Mouse (Mus musculus) monocyte, adult 2 months (primary cell): ENCODE measurements around the gene Dlg4.
"Not testable (repeated sequence)": the region's sequence is repeated elsewhere in the genome, so short reads cannot be mapped to it uniquely, and the experiment has no call there.

ENCODE experiments used
- DNase-seq, 2 experiments: peaks; one replicate each; pipeline ENCODE4 v3.0.0; 2022; ENCODE audit warnings: low spot score in 2 of 2, low read depth in 1 of 2

Gene Dlg4

GRCm38 (mm10) chr11:69996161-69997061, 20.3 kb upstream of the Dlg4 start:
- peak in 1 of 2 experiments; percentile 25 for DNase-seq

GRCm38 (mm10) chr11:69997070-69997509, 19.7 kb upstream of the Dlg4 start:
- peak in 1 of 2 experiments; percentile 69 for DNase-seq

GRCm38 (mm10) chr11:69998567-69999491, 17.9 kb upstream of the Dlg4 start:
- no peak for DNase-seq

- DNase-seq = no peak
Observed at GRCm38 (mm10) chr11:69999666-70000065, 17.1 kb upstream of the Dlg4 start.

- DNase-seq = peak; percentile 72 to 80
Observed at GRCm38 (mm10) chr11:70000396-70000898, 16.3 kb upstream of the Dlg4 start, which contains the start of gene Dvl2. Dvl2 (plus strand) TSS chr11:70000595.

GRCm38 (mm10) chr11:70001159-70001558, 15.6 kb upstream of the Dlg4 start:
- no peak for DNase-seq

- peak in 1 of 2 experiments; percentile 43 for DNase-seq
Observed at GRCm38 (mm10) chr11:70001865-70002264, 14.9 kb upstream of the Dlg4 start.

GRCm38 (mm10) chr11:70002471-70002870, 14.3 kb upstream of the Dlg4 start:
- DNase-seq = no peak

- DNase-seq = no peak
Observed at GRCm38 (mm10) chr11:70005521-70005920, 11.2 kb upstream of the Dlg4 start.

GRCm38 (mm10) chr11:70010033-70010432, 6.7 kb upstream of the Dlg4 start:
- DNase-seq = no peak

GRCm38 (mm10) chr11:70010548-70010947, 6.2 kb upstream of the Dlg4 start:
- no peak for DNase-seq

- no peak for DNase-seq
Observed at GRCm38 (mm10) chr11:70010961-70011360, 5.8 kb upstream of the Dlg4 start.

- no peak for DNase-seq
Observed at GRCm38 (mm10) chr11:70012931-70013330, 3.8 kb upstream of the Dlg4 start.

GRCm38 (mm10) chr11:70013408-70013807, 3.3 kb upstream of the Dlg4 start:
- no peak for DNase-seq

GRCm38 (mm10) chr11:70014051-70014450, 2.7 kb upstream of the Dlg4 start:
- no peak for DNase-seq

GRCm38 (mm10) chr11:70014880-70015558, 1.7 kb upstream of the Dlg4 start, which contains the start of gene Acadvl:
Acadvl (minus strand) TSS chr11:70015411.
- peak; percentile 52 to 65 for DNase-seq

GRCm38 (mm10) chr11:70015677-70016076, 1.1 kb upstream of the Dlg4 start:
- no peak for DNase-seq

- DNase-seq = not testable (repeated sequence)
Observed at GRCm38 (mm10) chr11:70016177-70016576, 565 bp upstream of the Dlg4 start.

GRCm38 (mm10) chr11:70017199-70017767, 541 bp downstream of the Dlg4 start:
- DNase-seq = no peak
